Mouse (Mus musculus) spleen, adult 2 months (tissue): ENCODE results near the gene Bbip1.

Experiments
- CTCF ChIP-seq: fragments of 200-500 bp; IDR thresholded peaks from 2 replicates; pipeline ENCODE4 v1.5.1; 2011; ENCODE audit warnings: mild to moderate bottlenecking, inconsistent platforms; ENCODE audit not compliant: insufficient read depth, insufficient read length, insufficient replicate concordance; ENCODE audit errors: extremely low read depth
- POLR2A ChIP-seq: fragments of 200-500 bp; IDR thresholded peaks from 2 replicates; pipeline ENCODE4 v1.6.1; 2011; ENCODE audit warnings: low read depth, low read length, inconsistent platforms

DNA sequence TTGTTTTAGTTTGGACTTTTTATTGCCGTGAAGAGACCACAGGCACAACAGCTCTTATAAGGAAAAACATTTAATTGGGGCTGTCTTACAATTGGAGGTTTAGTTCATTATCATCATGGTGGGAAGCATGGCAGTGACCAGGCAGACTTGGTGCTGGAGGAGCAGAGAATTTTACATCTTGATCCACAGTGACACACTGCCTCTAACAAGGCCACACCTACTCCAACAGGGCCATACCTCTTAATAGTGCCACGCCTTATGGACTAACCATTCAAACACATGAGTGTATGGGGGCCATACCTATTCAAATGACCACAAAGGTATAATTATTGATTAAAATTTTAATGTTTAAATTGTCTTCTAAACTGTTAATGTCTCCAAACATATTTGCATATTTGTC lies 13.1 kb upstream of the Bbip1 start:
- TF ChIP-seq CTCF: no peak
- no peak for TF ChIP-seq POLR2A
